Mouse (Mus musculus): ENCODE results near the gene Lenep.

- TF ChIP-seq SMC3 (IDR thresholded peaks at IDR 0.05; ENCODE audit: low read depth, low read length) (no peak), ZC3H11A (IDR thresholded peaks at IDR 0.05; ENCODE audit: low read depth, low read length) (no peak), CTCF (conservative IDR thresholded peaks at IDR 0.05 in 1 of 2, IDR thresholded peaks at IDR 0.05 in 1 of 2; ENCODE audit: low read depth in 2 of 2, low read length in 2 of 2) (no peak), ZNF384 (IDR thresholded peaks at IDR 0.05; ENCODE audit: low read depth, low read length) (no peak), POLR2A (IDR thresholded peaks at IDR 0.05; ENCODE audit: low read depth, low read length) (no peak), ETS1 (conservative IDR thresholded peaks at IDR 0.05; ENCODE audit: low read depth, low read length) (no peak), POLR2AphosphoS2 (IDR thresholded peaks at IDR 0.05; ENCODE audit: low read depth, low read length) (no peak), TCF12 (IDR thresholded peaks at IDR 0.05; ENCODE audit: low read depth, low read length) (no peak), EP300 (IDR thresholded peaks at IDR 0.05; ENCODE audit: low read length) (no peak), MAX (IDR thresholded peaks at IDR 0.05; ENCODE audit: low read length) (no peak), CHD2 (IDR thresholded peaks at IDR 0.05; ENCODE audit: low read length) (no peak), MYC (IDR thresholded peaks at IDR 0.05; ENCODE audit: low read depth, low read length) (no peak), KAT2A (IDR thresholded peaks at IDR 0.05; ENCODE audit: insufficient replicate concordance, low read length) (no peak), ELF1 (IDR thresholded peaks at IDR 0.05; ENCODE audit: low read depth, low read length) (no peak)
Observed at GRCm38 (mm10) chr3:89365153-89365485, 37.5 kb downstream of the Lenep start, which contains the start of gene Dcst1.
